Mouse (Mus musculus): ENCODE measurements at regions not wholly inside any gene's neighbourhood (a gene's known extent, or its start where the extent isn't known, plus 50 kb on each side); places are given as distances from the start of the nearest gene placed in this dataset.
A peak's percentile ranks its signal among the peaks of the same experiment; 100 is the strongest.

GRCm38 (mm10) chr14:111971857-111972256 is 297.0 kb downstream of the Slitrk5 start:
- peak; percentile 72 for DNase-seq (ENCODE audit: low read depth, low spot score)

- no peak for DNase-seq (ENCODE audit: low read depth, low spot score)
Measured at GRCm38 (mm10) chr14:111995809-111996458, 321.0 kb downstream of the Slitrk5 start.

- no peak for DNase-seq (ENCODE audit: low read depth, low spot score)
Measured at GRCm38 (mm10) chr14:112002146-112002545, 327.2 kb downstream of the Slitrk5 start.

GRCm38 (mm10) chr14:112002881-112003280 is 328.0 kb downstream of the Slitrk5 start:
- DNase-seq (ENCODE audit: low read depth, low spot score), result no peak

GRCm38 (mm10) chr14:112008651-112009050 is 333.8 kb downstream of the Slitrk5 start:
- DNase-seq (ENCODE audit: low read depth, low spot score), result no peak

GRCm38 (mm10) chr14:112029331-112029730 is 354.4 kb downstream of the Slitrk5 start:
- DNase-seq (ENCODE audit: low read depth, low spot score), result no peak

- peak; percentile 1 for DNase-seq (ENCODE audit: low read depth, low spot score)
Measured at GRCm38 (mm10) chr14:112075071-112075470, 400.2 kb downstream of the Slitrk5 start.
